Mouse (Mus musculus) heart, embryonic 12.5 days (tissue): ENCODE results near the gene Spaca4. TPM values are rescaled to one million over a fixed set of nuclear protein-coding genes. Genes with fewer than 3 reads are reported as not detected.
A peak's percentile ranks its signal among the peaks of the same experiment; 100 is the strongest.

Source experiments
- ATAC-seq: fragments of 200-750 bp; cut with Nextera tagmentation; 2 replicates; pipeline ENCODE4 v1.8.0; 2017; ENCODE audit warnings: moderate TSS enrichment, moderate library complexity; ENCODE audit not compliant: insufficient number of reproducible peaks, low FRiP score
- H3K27ac ChIP-seq: fragments of 300-500 bp; sonication (generic); 2 replicates; pipeline ENCODE4 v1.5.1; 2016; ENCODE audit warnings: mild to moderate bottlenecking, moderate library complexity; ENCODE audit not compliant: poor library complexity, severe bottlenecking
- H3K27me3 ChIP-seq: fragments of 300-500 bp; sonication (generic); replicated peaks from 2 replicates; pipeline ENCODE4 v1.6.1; 2016; ENCODE audit warnings: mild to moderate bottlenecking, moderate library complexity
- H3K36me3 ChIP-seq: fragments of 300-500 bp; sonication (generic); 2 replicates; pipeline ENCODE4 v1.6.1; 2016; ENCODE audit warnings: mild to moderate bottlenecking, moderate library complexity
- H3K4me1 ChIP-seq: fragments of 300-500 bp; sonication (generic); replicated peaks from 2 replicates; pipeline ENCODE4 v1.6.1; 2016; ENCODE audit warnings: mild to moderate bottlenecking
- H3K4me2 ChIP-seq: fragments of 300-500 bp; sonication (generic); 2 replicates; pipeline ENCODE4 v1.6.1; 2016; ENCODE audit warnings: mild to moderate bottlenecking, moderate library complexity
- H3K4me3 ChIP-seq: fragments of 300-500 bp; sonication (generic); 2 replicates; pipeline ENCODE4 v1.5.1; 2016; ENCODE audit warnings: mild to moderate bottlenecking
- H3K9ac ChIP-seq: fragments of 300-500 bp; sonication (generic); 2 replicates; pipeline ENCODE4 v1.6.1; 2016; ENCODE audit warnings: mild to moderate bottlenecking, moderate library complexity
- H3K9me3 ChIP-seq: fragments of 300-500 bp; sonication (generic); replicated peaks from 2 replicates; pipeline ENCODE4 v1.6.1; 2016; ENCODE audit warnings: mild to moderate bottlenecking, moderate library complexity
- WGBS: fragments of 180-500 bp; shearing (Covaris S2); methylation state at CpG from one replicate; pipeline ENCODE4 v1.1.7; 2016; 5-methylcytosine and 5-hydroxymethylcytosine counted together
- polyA plus RNA-seq: library from polyadenylated mRNA; unstranded; fragments of >200 nt; fragmentation: Nextera tagmentation; extraction: Ambion mirVana; gene quantifications from 2 replicates; pipeline ENCODE4 v1.2.1, GENCODE M21; 2016

Spaca4 gene
- polyA plus RNA-seq, 1 experiment from 2014 or later = not detected

DNA sequence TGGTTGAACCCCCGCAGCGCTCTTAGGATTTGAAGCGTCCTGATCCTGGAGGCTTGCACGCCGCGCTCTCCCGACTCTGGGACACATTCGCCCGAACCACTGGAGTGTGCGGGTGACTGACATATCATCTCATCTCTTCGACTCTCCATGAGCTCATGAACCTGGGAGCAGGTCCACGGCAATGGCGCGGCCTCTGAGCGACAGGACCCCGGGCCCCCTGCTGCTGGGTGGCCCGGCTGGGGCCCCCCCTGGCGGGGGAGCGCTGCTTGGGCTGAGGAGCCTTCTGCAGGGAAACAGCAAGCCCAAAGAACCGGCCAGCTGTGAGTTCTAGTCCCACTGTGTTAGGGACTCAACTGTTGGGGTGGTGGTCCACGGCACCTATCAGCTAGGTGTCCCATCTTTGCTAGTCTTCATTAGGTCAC lies 20.2 kb downstream of the Spaca4 start:
- H3K4me2 ChIP-seq = peak overlapping the region; percentile 95
- H3K36me3 ChIP-seq = peaks cover 10% of the 10 kb centered on the region
- no peaks in the 10 kb centered on the region for H3K9me3 ChIP-seq
- under 1% methylated on average over 21 of the region's 21 CpGs for WGBS
- peaks cover 58% of the 10 kb centered on the region for H3K4me1 ChIP-seq
- peak overlapping the region; percentile 69 for H3K4me3 ChIP-seq
- peak overlapping the region; percentile 87 for H3K27ac ChIP-seq
- peak overlapping the region; percentile 91 for H3K9ac ChIP-seq
- peaks cover 9% of the 10 kb centered on the region for H3K27me3 ChIP-seq
- no peak for ATAC-seq

DNA sequence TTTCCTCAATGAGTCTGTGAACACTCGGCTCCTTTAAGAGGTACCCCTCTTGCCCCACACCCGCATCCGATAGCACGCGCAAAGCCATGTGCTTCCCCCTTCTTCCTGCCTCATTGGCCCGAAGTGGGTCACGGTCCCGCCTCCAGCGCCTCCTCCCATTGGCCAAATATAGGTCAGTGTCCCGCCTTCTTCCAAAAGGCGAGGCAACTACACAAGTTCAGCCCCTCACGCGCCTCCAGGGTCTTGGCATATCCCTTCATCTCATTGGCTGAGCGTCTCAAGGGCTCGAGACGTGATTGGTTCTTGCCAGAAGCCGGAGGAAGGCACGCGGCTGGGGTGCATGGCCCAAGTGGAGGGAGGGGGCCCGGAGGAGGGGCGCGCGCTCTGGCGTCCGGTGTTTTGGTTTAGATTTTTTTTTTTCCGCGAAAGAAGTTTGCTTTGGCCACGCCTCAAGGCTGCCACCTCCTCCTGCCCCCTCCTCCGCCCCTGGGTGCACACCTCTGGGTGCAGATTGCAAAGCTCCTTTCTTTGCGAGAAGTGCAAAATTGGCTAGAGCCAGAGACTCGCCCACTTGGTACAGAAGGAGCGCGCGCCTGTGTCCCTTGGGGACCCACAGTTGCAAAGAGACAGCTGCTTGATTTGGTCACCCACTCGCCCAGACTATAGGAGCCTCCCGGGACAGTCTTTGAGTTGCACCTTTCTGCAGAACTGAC lies 20.7 kb downstream of the Spaca4 start, which contains the start of gene Dbp:
Dbp (plus strand) TSS at position 359 of the 713 bp plus-strand sequence.
- Histone ChIP-seq H3K4me3 (peak within 1 kb of the TSS; percentile 69), H3K4me2 (peak within 1 kb of the TSS; percentile 95), H3K9me3 (no peaks in the 10 kb centered on the region), H3K4me1 (peaks cover 64% of the 10 kb centered on the region), H3K9ac (peak within 1 kb of the TSS; percentile 91), H3K27me3 (peaks cover 15% of the 10 kb centered on the region), H3K36me3 (peaks cover 4% of the 10 kb centered on the region), H3K27ac (peak within 1 kb of the TSS; percentile 87)
- peak; percentile 91 for ATAC-seq
- WGBS = under 1% methylated on average over 36 of the region's 36 CpGs

DNA sequence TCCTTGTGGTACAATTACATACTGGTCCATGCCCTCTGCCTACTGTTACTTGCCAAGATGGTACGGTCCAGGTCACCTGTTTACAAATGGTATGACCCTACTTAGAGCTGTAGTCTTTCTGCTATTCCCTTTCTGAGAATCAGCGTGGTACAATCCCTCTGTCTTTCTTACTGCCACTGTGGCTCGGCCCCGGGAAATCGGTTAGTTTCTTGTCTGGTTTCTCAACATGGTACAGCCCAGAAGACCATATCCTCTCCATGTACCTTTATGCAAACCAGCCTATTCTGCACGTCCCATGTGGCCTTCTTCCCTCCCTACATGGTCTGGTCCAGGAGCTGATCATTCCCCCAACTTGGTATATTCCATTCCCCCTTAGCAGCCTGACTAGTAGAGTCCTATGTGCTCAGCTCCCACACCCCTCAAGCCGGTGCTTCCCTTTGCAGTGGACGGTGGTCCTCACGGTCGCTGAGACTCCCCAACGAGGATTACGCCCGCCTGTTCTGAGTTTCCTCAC lies 21.5 kb downstream of the Spaca4 start:
- Histone ChIP-seq H3K9ac (peak overlapping the region; percentile 66), H3K27me3 (peaks cover 22% of the 10 kb centered on the region), H3K4me3 (peak overlapping the region; percentile 69), H3K4me1 (peaks cover 66% of the 10 kb centered on the region), H3K4me2 (peak overlapping the region; percentile 95), H3K27ac (peak overlapping the region; percentile 73), H3K36me3 (no peaks in the 10 kb centered on the region), H3K9me3 (no peaks in the 10 kb centered on the region)
- ATAC-seq = peak; percentile 28; the same call in 1 of the 2 replicates
- WGBS = under 1% methylated on average over 13 of the region's 13 CpGs

DNA sequence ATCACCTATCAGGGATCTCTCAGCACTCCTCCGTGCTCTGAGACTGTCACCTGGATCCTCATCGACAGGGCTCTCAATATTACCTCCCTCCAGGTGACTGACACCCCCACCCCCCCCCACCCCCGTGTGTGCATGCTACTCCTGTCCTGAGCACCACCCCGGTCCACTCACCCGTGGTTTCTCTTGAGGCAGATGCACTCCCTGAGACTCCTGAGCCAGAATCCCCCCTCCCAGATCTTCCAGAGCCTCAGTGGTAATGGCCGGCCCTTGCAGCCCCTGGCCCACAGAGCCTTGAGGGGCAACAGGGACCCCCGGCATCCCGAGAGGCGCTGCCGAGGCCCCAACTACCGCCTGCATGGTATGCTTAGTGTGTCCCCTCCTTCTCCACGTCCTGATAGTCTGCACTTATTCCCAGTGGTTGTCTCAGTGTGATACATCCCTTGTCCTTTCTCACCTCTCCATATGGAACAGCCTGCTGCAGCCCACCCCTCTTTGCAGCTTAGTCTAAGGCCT lies 22.0 kb downstream of the Spaca4 start:
- peaks cover 61% of the 10 kb centered on the region for H3K4me1 ChIP-seq
- no peak for ATAC-seq
- 35% methylated on average over 12 of the region's 12 CpGs for WGBS
- no peaks in the 10 kb centered on the region for H3K36me3 ChIP-seq
- peak overlapping the region; percentile 66; the same call in 1 of the 2 replicates for H3K9ac ChIP-seq
- peak overlapping the region; percentile 73 for H3K27ac ChIP-seq
- H3K4me2 ChIP-seq = peak overlapping the region; percentile 95
- H3K9me3 ChIP-seq = no peaks in the 10 kb centered on the region
- peak overlapping the region; percentile 69 for H3K4me3 ChIP-seq
- peaks cover 28% of the 10 kb centered on the region for H3K27me3 ChIP-seq

DNA sequence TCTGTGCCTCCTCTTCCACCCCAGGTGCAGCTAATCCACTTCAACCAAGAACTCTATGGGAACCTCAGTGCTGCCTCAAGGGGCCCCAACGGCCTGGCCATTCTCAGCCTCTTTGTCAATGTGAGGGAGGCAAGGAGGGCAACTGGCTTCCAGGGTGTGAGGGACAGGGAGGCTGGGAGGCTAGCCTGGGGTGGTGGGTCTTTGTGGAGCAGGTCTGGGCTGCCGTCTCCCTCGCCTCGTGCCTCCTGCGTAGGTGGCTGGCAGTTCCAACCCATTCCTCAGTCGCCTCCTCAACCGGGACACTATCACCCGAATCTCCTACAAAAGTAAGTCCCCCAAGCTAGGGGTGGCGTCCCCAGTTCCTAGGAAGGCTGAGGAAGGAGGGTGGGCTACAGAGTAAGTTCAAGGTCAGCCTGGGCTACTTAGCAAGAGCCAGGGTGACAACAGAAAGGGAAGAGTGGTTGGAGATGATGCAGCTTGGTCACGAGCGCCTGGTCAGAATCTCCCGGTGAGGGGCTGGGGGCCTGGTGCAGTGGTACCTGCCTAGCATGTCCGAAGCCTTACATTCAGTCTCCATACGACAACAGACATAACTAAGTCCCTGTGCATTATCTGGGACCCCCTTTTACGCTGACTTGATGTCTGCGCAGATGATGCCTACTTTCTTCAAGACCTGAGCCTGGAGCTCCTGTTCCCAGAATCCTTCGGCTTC lies 22.6 kb downstream of the Spaca4 start:
- Histone ChIP-seq H3K4me3 (no peak overlapping the region), H3K4me2 (peak overlapping the region; percentile 95; the same call in 1 of the 2 replicates), H3K36me3 (no peaks in the 10 kb centered on the region), H3K9me3 (no peaks in the 10 kb centered on the region), H3K9ac (no peak overlapping the region), H3K27me3 (peaks cover 34% of the 10 kb centered on the region), H3K4me1 (peaks cover 55% of the 10 kb centered on the region), H3K27ac (no peak overlapping the region)
- ATAC-seq = no peak
- WGBS = 85% methylated on average over 17 of the region's 17 CpGs

DNA sequence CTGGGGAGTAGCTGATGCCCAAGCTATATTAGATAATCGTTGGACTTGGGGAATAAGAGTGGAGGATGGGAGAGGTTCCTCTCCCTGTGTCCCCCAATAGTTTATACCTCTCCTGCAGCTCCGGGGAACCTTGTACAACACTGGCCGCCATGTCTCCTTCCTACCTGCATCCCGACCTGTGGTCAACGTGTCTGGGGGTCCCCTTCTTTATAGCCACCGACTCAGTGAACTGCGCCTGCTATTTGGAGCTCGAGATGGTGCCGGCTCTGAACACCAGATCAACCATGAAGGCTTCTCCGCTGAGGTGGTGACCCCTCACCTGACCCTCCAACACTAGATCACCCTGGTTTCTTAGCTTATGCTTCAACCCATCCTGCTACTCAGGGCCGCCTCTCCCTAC lies 23.3 kb downstream of the Spaca4 start:
- H3K27ac ChIP-seq = no peak overlapping the region
- peaks cover 49% of the 10 kb centered on the region for H3K4me1 ChIP-seq
- H3K9ac ChIP-seq = no peak overlapping the region
- peaks cover 36% of the 10 kb centered on the region for H3K27me3 ChIP-seq
- H3K36me3 ChIP-seq = no peaks in the 10 kb centered on the region
- H3K9me3 ChIP-seq = no peaks in the 10 kb centered on the region
- no peak overlapping the region for H3K4me2 ChIP-seq
- no peak for ATAC-seq
- 81% methylated on average over 11 of the region's 11 CpGs for WGBS
- H3K4me3 ChIP-seq = no peak overlapping the region

DNA sequence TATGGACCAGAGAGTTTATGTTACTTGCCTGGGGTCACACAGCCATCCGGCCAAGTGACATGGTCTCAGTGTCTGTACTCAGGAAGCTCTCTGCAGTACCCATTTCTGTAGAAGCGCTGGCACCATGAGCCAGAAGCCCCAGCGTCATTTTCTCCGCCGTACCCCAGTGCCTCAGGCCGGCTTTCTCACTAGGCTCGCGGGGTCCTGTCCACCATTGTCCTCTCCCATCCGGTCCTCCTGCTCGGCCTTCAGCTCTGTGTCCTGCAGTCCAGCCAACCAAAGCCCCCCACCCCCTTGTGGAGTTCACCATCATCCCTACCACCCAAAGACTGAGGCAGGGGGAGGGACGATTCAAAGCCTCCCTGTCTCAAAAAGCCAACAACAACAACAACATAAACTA lies 24.0 kb downstream of the Spaca4 start:
- no peak for ATAC-seq
- Histone ChIP-seq H3K4me3 (no peak overlapping the region), H3K9ac (peak overlapping the region; percentile 68; the same call in 1 of the 2 replicates)

DNA sequence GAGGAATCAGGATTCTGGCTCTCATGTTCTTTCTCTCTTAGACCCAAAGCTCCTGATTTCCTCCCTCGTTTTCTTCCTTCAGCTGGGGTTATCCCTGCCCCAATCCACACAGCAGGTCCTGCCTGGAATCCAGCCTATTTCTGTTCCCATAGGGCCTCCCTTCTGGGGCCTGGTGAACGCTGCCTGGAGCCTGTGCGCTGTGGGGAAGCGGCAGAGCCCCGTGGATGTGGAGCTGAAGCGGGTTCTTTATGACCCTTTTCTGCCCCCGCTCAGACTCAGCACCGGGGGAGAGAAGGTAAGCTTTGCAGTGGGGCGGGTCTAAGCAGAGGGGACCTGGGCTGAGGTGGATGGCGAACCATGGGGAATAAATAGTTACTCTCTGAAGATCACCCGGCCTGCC lies 24.5 kb downstream of the Spaca4 start:
- 0 out of 2 replicates have a peak overlapping the region, but pooled peaks have one; percentile 64 for H3K27ac ChIP-seq
- peaks cover 41% of the 10 kb centered on the region for H3K4me1 ChIP-seq
- peak overlapping the region; percentile 48 for H3K4me3 ChIP-seq
- H3K9me3 ChIP-seq = no peaks in the 10 kb centered on the region
- H3K9ac ChIP-seq = peak overlapping the region; percentile 68
- 35% methylated on average over 11 of the region's 11 CpGs for WGBS
- peaks cover 36% of the 10 kb centered on the region for H3K27me3 ChIP-seq
- no peaks in the 10 kb centered on the region for H3K36me3 ChIP-seq
- no peak for ATAC-seq
- peak overlapping the region; percentile 79 for H3K4me2 ChIP-seq

More for the DNA sequence above, 24.0 kb downstream of the Spaca4 start:
- Histone ChIP-seq H3K9me3 (no peaks in the 10 kb centered on the region), H3K4me2 (peak overlapping the region; percentile 79), H3K4me1 (peaks cover 45% of the 10 kb centered on the region), H3K27me3 (peaks cover 36% of the 10 kb centered on the region), H3K27ac (no peak overlapping the region), H3K36me3 (no peaks in the 10 kb centered on the region)
- WGBS = 84% methylated on average over 11 of the region's 11 CpGs

DNA sequence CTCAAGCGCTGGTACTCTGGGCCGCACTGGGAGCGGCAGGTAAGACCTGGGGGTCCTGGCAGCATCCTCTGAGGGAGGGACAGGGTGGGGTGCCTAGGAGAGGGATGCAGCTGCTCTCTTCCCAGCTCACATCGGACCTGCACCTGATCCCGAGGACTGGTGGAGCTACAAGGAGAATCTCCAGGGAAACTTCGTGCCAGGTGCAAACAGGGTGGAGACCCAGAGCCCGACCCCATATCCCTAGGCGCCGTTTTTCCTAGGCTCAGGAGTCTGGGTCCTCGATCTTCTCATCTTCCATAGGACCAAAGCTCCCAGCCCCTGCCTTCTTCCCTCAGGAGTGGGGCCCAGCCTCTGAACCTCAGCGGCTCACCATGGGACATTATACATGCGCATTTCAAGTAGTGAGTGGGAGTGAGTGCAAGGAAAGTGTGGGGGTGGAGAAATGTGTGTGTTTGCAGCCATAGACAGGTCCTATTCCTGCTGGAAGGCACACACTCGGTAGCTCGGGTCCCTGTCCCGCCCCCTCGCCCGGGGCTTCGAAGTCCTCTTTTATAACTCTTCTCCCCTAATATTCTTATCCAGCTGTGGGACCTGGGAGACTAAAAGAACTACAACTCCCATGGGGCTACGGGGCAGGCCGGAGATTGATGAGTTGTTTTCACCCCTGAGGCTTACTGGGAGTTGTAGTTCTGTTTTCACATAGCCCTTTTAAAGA lies 25.2 kb downstream of the Spaca4 start:
- peaks cover 35% of the 10 kb centered on the region for H3K4me1 ChIP-seq
- H3K4me3 ChIP-seq = peak overlapping the region; percentile 48
- H3K36me3 ChIP-seq = no peaks in the 10 kb centered on the region
- WGBS = 1% methylated on average over 20 of the region's 20 CpGs
- peaks cover 36% of the 10 kb centered on the region for H3K27me3 ChIP-seq
- H3K9me3 ChIP-seq = no peaks in the 10 kb centered on the region
- H3K27ac ChIP-seq = no peak overlapping the region
- H3K9ac ChIP-seq = peak overlapping the region; percentile 64
- peak overlapping the region; percentile 79 for H3K4me2 ChIP-seq
- no peak for ATAC-seq

DNA sequence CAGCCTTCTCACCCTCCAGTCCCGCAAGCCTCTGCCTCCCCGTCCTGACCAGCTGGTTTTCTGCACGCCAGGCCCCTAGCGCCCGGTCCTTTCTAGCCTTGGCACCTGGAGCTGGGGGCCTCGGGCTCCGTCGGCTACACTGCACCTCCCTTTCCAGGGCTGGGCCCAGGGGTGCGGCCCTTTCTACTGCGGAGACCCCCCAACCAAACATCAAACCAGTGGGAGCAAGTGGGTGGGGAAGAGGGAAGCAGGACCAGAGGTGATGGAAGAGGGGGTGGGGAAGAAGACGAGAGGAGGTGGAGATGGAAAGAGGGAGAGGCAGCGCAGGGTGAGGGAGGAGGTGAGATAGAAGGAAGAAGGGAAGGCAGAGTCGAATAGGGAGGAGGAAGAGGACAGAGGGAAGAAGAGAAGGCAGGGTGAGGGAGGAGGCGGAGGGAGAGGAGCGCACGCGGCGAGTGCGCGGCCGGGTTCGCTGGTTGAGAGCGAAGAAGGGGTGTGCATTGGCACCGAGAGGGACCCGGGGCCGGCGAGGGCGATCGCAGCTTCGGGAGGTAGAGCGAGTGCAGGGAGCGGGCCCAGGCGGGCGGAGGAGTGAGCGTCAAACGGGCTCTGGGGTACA lies 26.0 kb downstream of the Spaca4 start, which contains the start of gene Car11:
Car11 (plus strand) TSS at position 321 of the 619 bp plus-strand sequence.
- H3K36me3 ChIP-seq = no peaks in the 10 kb centered on the region
- 2% methylated on average over 36 of the region's 36 CpGs for WGBS
- peak within 1 kb of the TSS; percentile 79 for H3K4me2 ChIP-seq
- H3K9ac ChIP-seq = peak within 1 kb of the TSS; percentile 64
- no peaks in the 10 kb centered on the region for H3K9me3 ChIP-seq
- peak within 1 kb of the TSS; percentile 48 for H3K4me3 ChIP-seq
- H3K27ac ChIP-seq = no peak within 1 kb of the TSS
- peaks cover 32% of the 10 kb centered on the region for H3K4me1 ChIP-seq
- peaks cover 36% of the 10 kb centered on the region for H3K27me3 ChIP-seq
- ATAC-seq = no peak
